Mouse (Mus musculus) thymus, adult 2 months (tissue): Measurements from ENCODE around the gene Zfp385b. TPM values are rescaled to one million over a fixed set of nuclear protein-coding genes. Genes with fewer than 3 reads are reported as not detected.

Experiments used
- DNase-seq: peaks from one replicate; pipeline ENCODE4 v3.0.0; 2021
- H3K27ac ChIP-seq: fragments of 200-500 bp; 2 replicates; pipeline ENCODE4 v1.5.1; 2012; ENCODE audit warnings: low read length, control low read depth; ENCODE audit not compliant: control insufficient read depth, insufficient read depth
- H3K27me3 ChIP-seq: fragments of 200-500 bp; 2 replicates; pipeline ENCODE4 v1.6.1; 2012; ENCODE audit warnings: mild to moderate bottlenecking, low read length, moderate library complexity, mixed read lengths; ENCODE audit not compliant: control insufficient read depth, insufficient read depth
- H3K36me3 ChIP-seq: fragments of 200-500 bp; 2 replicates; pipeline ENCODE4 v1.6.1; 2012; ENCODE audit warnings: mild to moderate bottlenecking, low read length, moderate library complexity; ENCODE audit not compliant: control insufficient read depth, insufficient read depth
- H3K4me1 ChIP-seq: fragments of 200-500 bp; replicated peaks from 2 replicates; pipeline ENCODE4 v1.6.1; 2012; ENCODE audit warnings: low read length; ENCODE audit not compliant: control insufficient read depth, insufficient read depth
- H3K4me3 ChIP-seq: fragments of 200-500 bp; 2 replicates; pipeline ENCODE4 v1.5.1; 2012; ENCODE audit warnings: mild to moderate bottlenecking, low read length, control low read depth, moderate library complexity; ENCODE audit not compliant: control insufficient read depth, insufficient read depth
- CTCF ChIP-seq: fragments of 200-500 bp; IDR thresholded peaks from 2 replicates; pipeline ENCODE4 v1.5.1; 2012; ENCODE audit warnings: mild to moderate bottlenecking, control low read depth, low read length, moderate library complexity, borderline replicate concordance; ENCODE audit not compliant: control insufficient read depth, poor library complexity, insufficient read depth; ENCODE audit errors: extremely low read depth
- POLR2A ChIP-seq: fragments of 200-500 bp; IDR thresholded peaks from 2 replicates; pipeline ENCODE4 v1.6.1; 2012; ENCODE audit warnings: mild to moderate bottlenecking, low read length, control low read depth, moderate library complexity; ENCODE audit not compliant: control insufficient read depth, poor library complexity, insufficient read depth; ENCODE audit errors: extremely low read depth
- WGBS: fragments of 180-500 bp; shearing (Covaris S2); methylation state at CpG from one replicate; pipeline ENCODE4 v1.1.7; 2018; 5-methylcytosine and 5-hydroxymethylcytosine counted together
- polyA plus RNA-seq: library from polyadenylated mRNA; depleted of rRNA; stranded (reverse); fragments of >200 nt; gene quantifications from 2 replicates; pipeline ENCODE4 v1.2.3, GENCODE M21; 2012

The Zfp385b gene
- polyA plus RNA-seq, 1 experiment = 0.84 TPM

- WGBS = 81% methylated on average over 7 of the region's 7 CpGs
Observed at GRCm38 (mm10) chr2:77515011-77515410, 304.4 kb downstream of the Zfp385b start.

GRCm38 (mm10) chr2:77514476-77514875 lies 305.0 kb downstream of the Zfp385b start:
- no peak for TF ChIP-seq POLR2A
- TF ChIP-seq CTCF = no peak
- Histone ChIP-seq H3K4me3 (no peak overlapping the region), H3K36me3 (no peaks in the 10 kb centered on the region), H3K4me1 (no peaks in the 10 kb centered on the region), H3K27ac (no peak overlapping the region), H3K27me3 (no peaks in the 10 kb centered on the region)
- DNase-seq = no peak
- WGBS = 86% methylated on average over 4 of the region's 4 CpGs

More at GRCm38 (mm10) chr2:77515011-77515410, 304.4 kb downstream of the Zfp385b start:
- DNase-seq = no peak
- Histone ChIP-seq H3K4me3 (no peak overlapping the region), H3K36me3 (no peaks in the 10 kb centered on the region), H3K27ac (no peak overlapping the region), H3K4me1 (no peaks in the 10 kb centered on the region), H3K27me3 (no peaks in the 10 kb centered on the region)
- TF ChIP-seq POLR2A (no peak), CTCF (no peak)

DNA sequence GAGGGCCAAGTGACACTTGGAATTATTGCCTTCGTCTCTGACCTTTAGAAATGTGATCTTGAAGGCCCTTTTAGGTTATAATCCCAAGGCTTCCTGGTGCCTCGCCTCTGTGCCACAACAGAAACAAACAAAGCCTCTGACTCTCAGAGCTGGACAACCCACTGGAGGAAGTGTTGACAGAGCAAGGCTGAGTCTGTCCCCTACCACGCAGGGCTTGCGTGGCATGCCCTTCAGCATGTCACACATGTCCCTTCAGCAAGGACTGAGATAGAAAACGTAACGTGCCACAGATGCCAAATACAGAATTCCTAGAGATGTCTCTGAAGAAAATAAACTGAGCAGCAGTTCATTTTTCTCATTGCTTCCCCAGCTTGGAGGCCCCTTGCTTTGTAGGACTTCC lies 310.7 kb downstream of the Zfp385b start:
- 88% methylated on average over 6 of the region's 6 CpGs for WGBS

GRCm38 (mm10) chr2:77506308-77506707 lies 313.1 kb downstream of the Zfp385b start:
- no peaks in the 10 kb centered on the region for H3K4me1 ChIP-seq
- no peaks in the 10 kb centered on the region for H3K27me3 ChIP-seq
- TF ChIP-seq POLR2A (no peak), CTCF (no peak)
- no peak for DNase-seq
- 59% methylated on average over 7 of the region's 7 CpGs for WGBS
- H3K36me3 ChIP-seq = no peaks in the 10 kb centered on the region
- H3K4me3 ChIP-seq = no peak overlapping the region
- no peak overlapping the region for H3K27ac ChIP-seq

More for the DNA sequence above, 310.7 kb downstream of the Zfp385b start:
- no peaks in the 10 kb centered on the region for H3K4me1 ChIP-seq
- H3K36me3 ChIP-seq = no peaks in the 10 kb centered on the region
- DNase-seq = no peak
- no peak overlapping the region for H3K4me3 ChIP-seq
- TF ChIP-seq POLR2A (no peak), CTCF (no peak)
- H3K27ac ChIP-seq = no peak overlapping the region
- no peaks in the 10 kb centered on the region for H3K27me3 ChIP-seq

- no peaks in the 10 kb centered on the region for H3K27me3 ChIP-seq
- H3K27ac ChIP-seq = no peak overlapping the region
- no peak for TF ChIP-seq CTCF
- no peak for TF ChIP-seq POLR2A
- no peak overlapping the region for H3K4me3 ChIP-seq
- H3K4me1 ChIP-seq = no peaks in the 10 kb centered on the region
- WGBS = 97% methylated on average over 1 of the region's 1 CpGs
- DNase-seq = no peak
- H3K36me3 ChIP-seq = no peaks in the 10 kb centered on the region
Observed at GRCm38 (mm10) chr2:77505614-77506013, 313.8 kb downstream of the Zfp385b start.

DNA sequence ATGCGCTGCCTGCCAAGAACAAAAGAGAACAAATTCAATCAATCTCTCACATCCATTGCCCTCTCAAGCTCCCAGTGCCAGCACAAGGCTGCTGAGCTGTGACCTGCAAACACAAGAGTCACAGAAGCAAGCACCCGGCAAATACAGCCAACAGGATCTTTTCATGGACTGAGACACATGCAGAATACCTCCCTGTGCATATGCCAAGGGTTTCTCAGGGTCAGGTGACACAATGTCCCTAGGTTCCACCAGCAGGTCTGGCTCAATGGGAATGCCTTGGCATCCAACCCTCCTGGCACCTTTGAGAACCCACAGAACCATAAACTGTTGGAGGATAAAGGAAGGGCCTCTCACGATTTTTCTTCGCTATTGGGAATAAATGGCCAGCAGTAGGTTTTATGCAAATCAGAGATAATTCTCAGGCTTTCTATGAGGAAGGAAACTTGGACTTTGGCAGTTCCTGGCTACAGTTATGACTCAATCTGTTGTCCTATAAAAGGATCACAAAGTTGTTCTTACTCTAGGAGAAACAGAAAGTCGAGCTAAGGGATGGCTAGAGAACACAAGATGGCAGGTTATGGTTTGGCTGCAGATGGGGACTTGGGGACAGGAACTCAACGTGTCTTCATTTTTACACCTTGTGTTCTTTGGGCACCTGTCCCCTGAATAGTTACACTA lies 315.6 kb downstream of the Zfp385b start:
- no peaks in the 10 kb centered on the region for H3K4me1 ChIP-seq
- no peak overlapping the region for H3K27ac ChIP-seq
- DNase-seq = no peak
- no peaks in the 10 kb centered on the region for H3K36me3 ChIP-seq
- WGBS = 91% methylated on average over 6 of the region's 6 CpGs
- no peaks in the 10 kb centered on the region for H3K27me3 ChIP-seq
- H3K4me3 ChIP-seq = no peak overlapping the region
- no peak for TF ChIP-seq CTCF
- TF ChIP-seq POLR2A = no peak

GRCm38 (mm10) chr2:77503217-77503616 lies 316.2 kb downstream of the Zfp385b start:
- 94% methylated on average over 8 of the region's 8 CpGs for WGBS
- no peak overlapping the region for H3K4me3 ChIP-seq
- no peaks in the 10 kb centered on the region for H3K27me3 ChIP-seq
- H3K27ac ChIP-seq = no peak overlapping the region
- no peak for DNase-seq
- H3K4me1 ChIP-seq = no peaks in the 10 kb centered on the region
- no peaks in the 10 kb centered on the region for H3K36me3 ChIP-seq
- TF ChIP-seq CTCF = no peak
- TF ChIP-seq POLR2A = no peak
